Mouse (Mus musculus) CD4-positive, CD25-positive, alpha-beta regulatory T cell, adult 4 months (primary cell): ENCODE measurements around the gene Pacrg. TPM values are rescaled to one million over a fixed set of nuclear protein-coding genes. Genes with fewer than 3 reads are reported as not detected.

ENCODE experiments used
- ATAC-seq: one replicate; pipeline ENCODE4 v1.8.0; 2017
- polyA plus RNA-seq, 2 experiments: library from polyadenylated mRNA; unstranded; fragments of 100-300 nt; shearing (Covaris generic); gene quantifications; one replicate each; pipeline ENCODE4 v1.2.1; 2017

The Pacrg gene
- polyA plus RNA-seq, 2 experiments from 2014 or later: not detected

GRCm38 (mm10) chr17:10449800-10450299 is 390.3 kb downstream of the Pacrg start:
- ATAC-seq: no peak

DNA sequence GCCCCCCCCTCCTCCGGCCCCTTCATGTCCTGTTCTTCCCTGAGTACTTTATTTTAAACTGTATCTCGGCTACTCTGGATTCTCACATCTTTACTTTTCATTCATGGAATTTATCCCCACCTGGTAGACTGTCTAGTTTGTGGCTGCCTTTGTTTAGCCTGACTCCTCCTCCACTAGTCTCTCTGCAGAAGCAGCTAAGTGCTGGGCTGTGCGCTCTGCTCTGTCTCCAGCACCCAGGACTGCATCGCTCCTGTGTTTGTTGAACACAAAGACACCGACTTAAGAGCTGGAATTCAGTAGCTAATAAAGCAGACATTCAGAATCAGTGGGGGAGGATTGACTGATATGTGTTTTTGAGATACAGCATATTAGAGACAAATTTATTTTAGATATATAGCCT is 391.7 kb downstream of the Pacrg start:
- ATAC-seq: no peak

DNA sequence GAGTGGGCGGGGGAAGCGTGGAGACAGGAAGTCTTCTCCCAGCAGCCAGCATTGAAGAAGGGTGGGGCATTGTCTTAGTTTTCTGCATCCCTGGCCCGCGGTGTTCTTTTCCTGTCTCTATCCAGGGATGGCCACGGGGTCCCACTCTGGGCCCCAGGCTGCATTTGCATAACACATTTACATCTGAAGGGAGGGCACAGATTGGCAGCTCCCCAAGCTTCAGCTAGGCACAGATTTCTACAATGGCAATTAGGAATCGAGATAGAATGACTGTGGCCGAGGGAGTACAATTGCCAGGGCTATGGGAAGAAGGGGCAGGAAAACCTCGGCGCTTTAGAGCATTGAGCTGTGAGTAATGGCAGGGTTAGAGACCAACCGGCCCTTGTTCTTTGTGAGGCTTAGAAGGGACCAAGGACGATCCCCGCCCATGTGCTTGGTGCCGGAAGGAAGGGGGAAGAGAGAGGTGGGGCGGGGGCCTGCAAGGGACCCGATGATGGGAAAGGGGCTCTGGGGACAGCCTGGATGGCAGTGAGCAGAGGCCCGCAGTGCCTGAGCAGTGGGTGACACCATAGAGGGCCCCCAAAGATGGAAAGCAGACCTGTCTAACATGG is 398.5 kb downstream of the Pacrg start:
- ATAC-seq: no peak

DNA sequence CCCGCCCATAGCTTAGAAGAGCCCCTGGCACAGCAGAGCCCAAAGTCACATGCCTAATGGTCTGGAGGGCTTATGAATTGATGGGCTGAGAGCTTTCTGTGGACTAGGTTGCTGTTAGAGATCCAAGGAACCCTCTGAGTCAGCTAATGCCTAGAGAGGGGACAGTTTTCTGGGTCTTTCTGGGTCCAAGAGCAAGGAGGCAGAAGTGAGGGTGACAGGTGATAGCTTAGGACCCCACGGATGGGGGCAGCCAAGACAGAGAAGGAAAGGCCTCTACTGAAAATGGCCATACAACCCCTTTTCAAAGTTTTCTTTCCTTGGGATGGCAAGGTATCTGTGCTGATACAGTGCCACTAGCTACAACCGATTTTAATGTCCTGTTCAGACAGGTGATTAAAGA is 399.1 kb downstream of the Pacrg start:
- no peak for ATAC-seq

DNA sequence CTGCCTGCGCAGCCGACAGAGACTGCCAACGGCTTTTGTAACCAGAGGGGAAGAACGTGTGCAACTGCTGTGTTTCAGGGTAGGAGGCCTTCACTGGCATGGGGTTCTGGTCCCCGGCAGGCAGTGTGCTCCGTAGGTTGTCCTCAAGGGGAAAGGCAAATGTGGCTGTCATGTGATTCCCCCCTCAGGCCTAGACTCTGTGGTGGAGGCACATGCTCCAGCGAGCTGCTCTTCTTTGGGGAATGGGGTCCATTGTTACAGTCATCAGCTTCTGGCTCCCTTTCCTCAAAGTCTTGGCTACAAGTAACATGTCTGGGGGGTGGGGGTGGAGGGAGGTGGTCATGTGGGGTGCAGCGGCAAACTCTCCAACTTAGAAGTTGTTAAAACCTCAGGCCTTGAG is 400.3 kb downstream of the Pacrg start:
- no peak for ATAC-seq

DNA sequence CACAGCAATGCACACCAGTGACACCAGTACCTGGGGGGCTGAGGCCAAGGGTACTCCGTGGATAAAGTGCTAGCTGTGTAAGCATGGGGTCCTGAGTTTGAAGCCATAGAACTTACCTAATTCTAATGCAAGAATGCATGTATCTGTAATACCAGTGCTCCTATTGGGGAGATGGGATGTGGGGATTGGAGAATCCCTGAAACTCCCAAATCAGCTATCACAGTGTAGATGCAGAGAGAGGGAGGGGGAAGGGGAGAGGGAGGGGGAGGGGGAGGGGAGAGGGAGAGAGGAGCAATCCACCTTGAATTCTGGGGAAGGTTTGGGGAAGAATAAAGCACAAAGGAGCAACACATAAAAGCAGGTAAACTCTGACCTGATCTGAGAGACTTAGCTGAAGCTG is 405.2 kb downstream of the Pacrg start:
- no peak for ATAC-seq

GRCm38 (mm10) chr17:10432525-10433180 is 407.5 kb downstream of the Pacrg start:
- ATAC-seq: no peak

- no peak for ATAC-seq
Observed at GRCm38 (mm10) chr17:10431849-10432524, 408.1 kb downstream of the Pacrg start.

DNA sequence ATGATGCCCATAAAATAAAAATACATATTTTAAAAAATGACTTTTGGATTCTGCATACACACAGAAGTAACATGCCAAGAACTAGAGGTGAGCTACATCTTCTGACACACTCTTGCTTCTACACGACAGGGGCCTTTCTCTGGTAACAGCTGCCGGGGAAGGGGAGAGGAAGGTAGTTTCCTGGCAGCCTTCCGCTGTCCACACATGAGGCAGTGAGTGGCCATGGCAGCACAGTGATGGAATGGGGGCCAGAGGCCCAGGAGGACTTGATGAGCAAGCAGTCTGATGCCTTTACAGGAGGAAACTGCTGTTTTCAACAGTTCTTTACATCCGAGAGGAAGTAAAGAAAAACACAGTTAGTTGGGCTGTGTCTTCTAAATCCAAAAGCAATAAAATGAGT is 409.3 kb downstream of the Pacrg start:
- ATAC-seq: no peak

GRCm38 (mm10) chr17:10429406-10429805 is 410.7 kb downstream of the Pacrg start:
- ATAC-seq: no peak

DNA sequence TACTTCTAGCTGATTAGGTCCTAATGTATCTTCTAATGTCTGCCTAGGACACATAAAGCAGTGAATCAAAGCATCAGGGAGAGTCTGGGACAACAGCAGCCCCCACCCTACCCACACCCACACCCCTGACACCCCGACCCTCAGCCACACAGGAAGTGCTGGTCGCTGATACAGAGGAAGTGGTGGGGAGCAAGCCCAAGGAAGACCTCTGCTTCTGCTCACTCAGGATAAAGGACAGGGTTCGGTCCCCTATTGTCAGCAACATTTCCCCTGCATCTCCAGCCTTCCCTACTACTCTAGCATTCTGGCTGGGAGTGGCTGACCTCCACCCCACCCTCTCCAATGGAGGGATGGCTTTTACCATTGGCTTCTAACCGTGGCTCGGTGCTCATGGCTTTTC is 414.8 kb downstream of the Pacrg start:
- ATAC-seq: no peak

GRCm38 (mm10) chr17:10417558-10418253 is 422.4 kb downstream of the Pacrg start:
- no peak for ATAC-seq

DNA sequence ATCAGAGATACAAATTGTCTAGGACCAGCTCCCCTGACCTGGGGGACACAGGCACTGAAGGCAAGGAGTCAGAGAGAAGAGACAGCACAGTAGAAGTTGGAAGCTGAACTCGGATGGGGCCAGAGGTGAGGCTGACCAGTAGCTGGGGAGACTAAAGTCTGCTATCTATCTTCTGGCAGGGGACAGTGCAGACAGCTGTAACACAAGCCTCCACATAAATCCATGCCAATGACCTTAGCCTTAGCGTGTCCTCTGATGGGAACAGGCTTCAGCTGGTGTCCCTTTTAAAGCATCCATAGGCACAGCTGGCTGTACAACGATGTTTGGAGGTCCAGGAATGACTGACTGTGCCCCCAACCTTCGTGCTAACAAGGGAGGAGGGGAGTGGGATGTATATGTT is 423.1 kb downstream of the Pacrg start:
- ATAC-seq: no peak

- ATAC-seq: no peak
Observed at GRCm38 (mm10) chr17:10416101-10416500, 424.0 kb downstream of the Pacrg start.

DNA sequence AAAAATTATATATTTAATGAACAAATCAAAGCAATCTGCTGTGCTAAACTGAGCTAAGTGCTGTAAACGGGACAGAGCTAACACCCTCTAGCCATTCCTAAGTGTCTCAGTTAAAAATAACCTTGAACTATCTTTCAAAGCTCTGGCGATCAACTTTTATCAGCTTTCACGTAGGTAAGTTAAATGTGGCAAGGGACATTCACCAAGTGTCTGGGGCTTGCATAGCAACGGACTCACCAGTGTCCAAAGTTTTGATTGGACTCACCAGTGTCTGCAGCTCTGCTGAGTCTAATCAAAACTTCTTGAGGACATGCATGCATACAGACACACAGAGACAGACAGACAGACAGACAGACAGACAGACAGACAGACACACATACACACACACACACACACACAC is 425.7 kb downstream of the Pacrg start:
- ATAC-seq: no peak

DNA sequence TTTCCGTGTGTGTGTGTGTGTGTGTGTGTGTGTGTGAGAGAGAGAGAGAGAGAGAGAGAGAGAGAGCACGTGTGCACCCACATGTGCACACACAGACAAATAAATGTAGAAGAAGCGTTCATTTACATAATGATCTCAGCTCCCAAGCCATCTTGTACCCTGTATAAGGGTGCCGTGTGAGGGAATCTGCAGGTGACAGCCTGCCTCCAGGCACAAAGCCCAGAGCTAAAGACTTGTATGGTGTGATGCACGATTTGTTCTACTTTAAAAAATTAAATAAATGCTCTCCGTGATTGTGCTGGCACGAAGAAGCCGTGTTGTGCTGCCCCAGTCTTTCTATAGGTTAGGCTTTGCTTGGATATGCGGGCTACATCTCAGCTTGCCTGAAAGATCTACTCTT is 426.2 kb downstream of the Pacrg start:
- ATAC-seq: no peak

DNA sequence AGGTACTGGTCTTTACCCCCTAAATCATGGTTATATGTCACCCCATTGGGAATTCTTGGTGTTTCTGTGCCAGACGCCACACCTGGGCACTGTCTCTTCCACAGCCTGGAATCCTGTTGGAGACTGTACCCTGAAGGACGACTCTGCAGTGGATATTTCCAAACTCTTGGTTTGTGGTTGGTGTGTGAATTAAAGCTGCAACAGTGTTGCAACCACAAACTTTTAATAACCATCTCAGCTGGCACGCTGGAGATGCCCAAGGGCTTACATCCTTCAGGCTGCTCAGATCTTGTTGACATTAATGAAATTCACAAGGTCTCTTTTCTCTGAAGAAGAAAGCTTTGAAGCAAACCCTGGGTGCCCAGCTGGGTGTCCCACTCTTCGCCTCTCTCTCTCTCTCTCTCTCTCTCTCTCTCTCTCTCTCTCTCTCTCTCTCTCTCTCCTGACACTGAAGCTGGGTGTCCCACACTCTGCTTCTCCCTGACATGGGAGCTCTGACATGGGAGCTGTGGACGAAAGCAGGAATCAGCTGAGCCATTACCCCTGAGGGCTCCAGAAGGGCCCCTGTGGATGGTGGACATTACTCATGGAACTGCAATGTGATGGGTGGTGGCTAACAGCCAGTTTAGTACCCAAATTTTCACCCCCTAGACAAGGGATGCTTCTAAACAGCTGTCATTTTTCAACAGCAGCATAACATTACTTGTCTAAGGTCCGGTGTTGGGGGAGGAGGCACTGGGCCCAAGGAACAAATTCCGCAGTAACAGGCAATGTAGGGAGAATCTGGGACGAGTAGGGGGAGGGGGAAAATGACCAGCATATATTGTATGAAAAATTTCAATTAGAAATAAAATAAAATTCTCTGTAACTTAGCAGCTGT is 429.3 kb downstream of the Pacrg start:
- no peak for ATAC-seq

DNA sequence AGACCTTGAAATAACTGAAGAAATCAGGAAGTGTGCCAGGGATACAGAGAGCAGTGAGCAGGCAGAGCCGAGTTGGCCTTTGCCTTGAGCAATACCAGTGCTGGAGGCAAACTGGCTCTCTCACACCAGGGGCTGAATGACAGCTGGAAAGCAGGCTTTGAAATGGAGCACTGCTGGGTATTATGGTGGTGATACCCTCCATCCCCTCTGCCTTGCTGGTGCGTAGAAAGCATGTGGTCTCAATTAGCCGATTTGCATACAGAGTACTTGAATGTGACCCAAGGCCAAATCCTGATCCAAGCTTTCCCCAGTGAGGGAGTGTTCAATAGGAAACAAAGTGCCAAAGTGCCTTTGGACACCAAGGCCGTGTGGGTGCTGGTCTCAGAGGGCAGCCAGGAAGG is 431.4 kb downstream of the Pacrg start:
- no peak for ATAC-seq

DNA sequence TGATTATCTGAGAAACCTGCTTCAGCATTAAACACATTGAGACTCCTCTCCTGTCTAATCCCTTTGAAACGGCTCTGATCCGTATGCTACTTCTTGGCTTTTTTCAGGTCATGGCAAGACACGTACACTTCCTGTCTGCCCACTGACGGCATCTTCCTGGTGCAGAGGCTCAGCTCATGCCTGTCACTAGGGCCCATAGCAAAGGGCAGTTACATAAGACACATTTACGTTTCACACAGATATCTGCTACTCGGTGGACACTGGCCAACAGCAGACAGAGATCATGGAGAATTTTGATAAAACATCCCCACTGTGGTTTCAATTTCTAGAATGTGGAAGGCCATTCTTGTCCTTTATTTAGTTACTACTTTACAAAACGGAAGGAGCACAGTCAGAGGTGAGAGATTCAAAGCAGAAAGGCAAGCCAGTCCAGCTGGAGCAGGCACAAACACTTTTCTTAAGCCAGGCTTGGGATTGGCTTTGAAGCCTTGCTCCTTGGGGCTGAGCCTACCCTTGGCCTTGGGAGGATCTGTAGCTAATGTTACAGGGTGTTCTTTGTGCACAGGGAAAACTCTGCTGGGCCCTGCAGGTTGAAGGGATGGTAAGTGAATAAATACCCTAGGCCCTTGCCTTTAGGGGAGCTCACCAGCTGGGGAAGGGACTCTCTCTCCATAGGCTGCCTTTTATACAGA is 432.9 kb downstream of the Pacrg start:
- no peak for ATAC-seq

GRCm38 (mm10) chr17:10406311-10406710 is 433.8 kb downstream of the Pacrg start:
- no peak for ATAC-seq

- no peak for ATAC-seq
Observed at GRCm38 (mm10) chr17:10405906-10406305, 434.2 kb downstream of the Pacrg start.

- no peak for ATAC-seq
Observed at GRCm38 (mm10) chr17:10403186-10403585, 436.9 kb downstream of the Pacrg start.
